Mouse (Mus musculus) cortical plate, adult 2 months (tissue): ENCODE data around the gene Mapkapk2.

Source experiments
- CTCF ChIP-seq: fragments of 200-500 bp; IDR thresholded peaks from 2 replicates; pipeline ENCODE4 v1.5.1; 2011; ENCODE audit warnings: mild to moderate bottlenecking, control low read depth, low read length; ENCODE audit not compliant: insufficient read depth; ENCODE audit errors: extremely low read depth
- POLR2A ChIP-seq: fragments of 200-500 bp; IDR thresholded peaks from 2 replicates; pipeline ENCODE4 v1.6.1; 2011; ENCODE audit warnings: mild to moderate bottlenecking, low read length, control low read depth; ENCODE audit not compliant: insufficient read depth; ENCODE audit errors: extremely low read depth

- no peak for TF ChIP-seq CTCF
- no peak for TF ChIP-seq POLR2A
These were observed 55.4 kb downstream of the Mapkapk2 start for GRCm38 (mm10) chr1:131042263-131042662.
